Mouse (Mus musculus): ENCODE results near the gene Srsf11.

The Srsf11 gene

DNA sequence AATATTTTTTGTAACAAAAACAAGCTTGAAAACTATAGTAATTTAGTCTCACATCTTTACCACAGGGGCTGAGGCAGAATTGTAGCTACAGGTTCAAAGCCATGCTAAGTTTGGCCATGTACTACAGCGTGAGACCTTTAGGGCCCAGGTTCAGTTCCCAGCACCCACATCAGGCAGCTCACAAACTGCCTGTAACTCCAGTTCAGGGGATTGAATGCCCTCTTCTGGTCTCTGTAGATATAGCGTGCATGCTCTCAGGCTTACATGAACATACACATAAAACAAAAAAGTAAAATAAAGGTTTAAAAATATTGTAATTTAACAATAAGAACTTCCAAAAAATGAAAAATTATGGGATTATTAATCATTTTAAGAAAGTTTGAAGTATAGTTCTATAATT lies 63.2 kb downstream of the Srsf11 start:
- DNase-seq: no peak

DNA sequence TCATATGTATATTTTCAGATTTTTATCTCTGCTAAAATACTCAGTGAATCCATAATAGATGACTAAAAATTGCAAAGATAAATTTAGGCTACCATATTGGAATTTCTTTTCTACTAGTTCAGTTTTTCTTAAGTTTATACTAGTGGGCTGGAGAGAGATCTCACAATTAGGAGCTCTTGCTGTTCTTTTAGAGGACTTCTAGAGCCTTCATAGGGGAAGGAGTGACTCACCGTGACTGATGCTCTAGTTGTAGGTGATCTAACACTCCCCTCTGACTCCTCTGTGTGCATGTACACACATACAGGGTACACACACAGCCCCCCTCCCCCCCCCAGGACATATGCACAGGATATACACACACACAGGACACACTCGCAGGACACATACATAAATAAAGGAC lies 65.3 kb downstream of the Srsf11 start:
- no peak for DNase-seq

Measured in right cerebral cortex, adult 18-20 months (tissue).